Mouse (Mus musculus) lung, embryonic 14.5 days (tissue): Measurements from ENCODE around the gene Mlxipl. TPM values are rescaled to one million over a fixed set of nuclear protein-coding genes. Genes with fewer than 3 reads are reported as not detected.

ENCODE experiments used
- ATAC-seq: fragments of 200-750 bp; cut with Nextera tagmentation; 2 replicates; pipeline ENCODE4 v1.8.0; 2017; ENCODE audit warnings: mild to moderate bottlenecking, moderate TSS enrichment, moderate library complexity; ENCODE audit not compliant: insufficient read depth
- DNase-seq: peaks from one replicate; pipeline ENCODE4 v3.0.0-alpha.2; 2015
- H3K27ac ChIP-seq: fragments of 300-500 bp; sonication (generic); 2 replicates; pipeline ENCODE4 v1.5.1; 2014; ENCODE audit warnings: low read depth, mild to moderate bottlenecking, moderate library complexity
- H3K27me3 ChIP-seq: fragments of 300-500 bp; sonication (generic); 2 replicates; pipeline ENCODE4 v1.6.1; 2014; ENCODE audit warnings: low read length, control low read depth; ENCODE audit not compliant: insufficient read depth
- H3K36me3 ChIP-seq: fragments of 300-500 bp; sonication (generic); 2 replicates; pipeline ENCODE4 v1.6.1; 2014; ENCODE audit warnings: control low read depth; ENCODE audit not compliant: insufficient read depth
- H3K4me1 ChIP-seq: fragments of 300-500 bp; sonication (generic); 2 replicates; pipeline ENCODE4 v1.6.1; 2014; ENCODE audit warnings: antibody characterized with exemption, control low read depth; ENCODE audit not compliant: insufficient read depth
- H3K4me2 ChIP-seq: fragments of 300-500 bp; sonication (generic); 2 replicates; pipeline ENCODE4 v1.6.1; 2014; ENCODE audit warnings: mild to moderate bottlenecking
- H3K4me3 ChIP-seq: fragments of 300-500 bp; sonication (generic); 2 replicates; pipeline ENCODE4 v1.5.1; 2014; ENCODE audit warnings: low read depth, low read length
- H3K9ac ChIP-seq: fragments of 300-500 bp; sonication (generic); 2 replicates; pipeline ENCODE4 v1.6.1; 2014
- H3K9me3 ChIP-seq: fragments of 300-500 bp; sonication (generic); 2 replicates; pipeline ENCODE4 v1.6.1; 2016; ENCODE audit warnings: low read depth, low read length, control low read depth
- CTCF ChIP-seq: IDR thresholded peaks from 2 replicates; pipeline ENCODE4 v1.5.1; 2016; ENCODE audit warnings: antibody characterized with exemption, low read depth
- WGBS: fragments of 180-500 bp; shearing (Covaris S2); extraction: QIAGEN DNeasy Blood & Tissue Kit; methylation state at CpG from one replicate; pipeline ENCODE4 v1.1.7; 2014; 5-methylcytosine and 5-hydroxymethylcytosine counted together
- polyA plus RNA-seq: library from polyadenylated mRNA; unstranded; fragments of >200 nt; fragmentation: Nextera tagmentation; extraction: Ambion mirVana; gene quantifications from 2 replicates; pipeline ENCODE4 v1.2.1, GENCODE M21; 2014

The Mlxipl gene
- polyA plus RNA-seq, 1 experiment from 2014 or later: 2.1 TPM

DNA sequence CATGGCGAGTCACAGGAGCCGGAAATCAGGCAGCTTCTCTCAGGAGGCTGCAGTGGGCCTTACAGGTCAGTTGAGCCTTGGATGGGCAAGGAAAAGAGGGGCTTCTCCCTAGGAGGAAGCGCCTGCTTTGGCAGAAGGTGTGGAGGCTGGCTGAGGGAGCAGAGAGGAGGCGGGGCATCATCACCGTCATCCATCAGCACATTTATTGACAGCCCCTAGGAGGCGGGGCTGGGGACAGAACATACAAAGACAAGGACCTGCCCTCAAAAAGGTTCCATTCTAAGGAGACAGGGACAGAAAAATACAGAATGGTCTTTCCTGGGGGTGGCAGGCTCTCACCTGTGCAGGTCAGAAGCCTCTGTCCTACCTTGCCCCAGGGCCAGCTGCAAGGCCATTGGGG is 17.0 kb upstream of the Mlxipl start:
- no peak for ATAC-seq
- Histone ChIP-seq H3K4me3 (no peak overlapping the region), H3K9ac (no peak overlapping the region), H3K4me2 (no peak overlapping the region), H3K27me3 (no peaks in the 10 kb centered on the region), H3K27ac (no peak overlapping the region), H3K36me3 (peaks cover 4% of the 10 kb centered on the region; the same call in 1 of the 2 replicates), H3K4me1 (peaks cover 4% of the 10 kb centered on the region; the same call in 1 of the 2 replicates), H3K9me3 (no peaks in the 10 kb centered on the region)
- 64% methylated on average over 6 of the region's 6 CpGs for WGBS
- DNase-seq: no peak
- TF ChIP-seq CTCF: no peak

DNA sequence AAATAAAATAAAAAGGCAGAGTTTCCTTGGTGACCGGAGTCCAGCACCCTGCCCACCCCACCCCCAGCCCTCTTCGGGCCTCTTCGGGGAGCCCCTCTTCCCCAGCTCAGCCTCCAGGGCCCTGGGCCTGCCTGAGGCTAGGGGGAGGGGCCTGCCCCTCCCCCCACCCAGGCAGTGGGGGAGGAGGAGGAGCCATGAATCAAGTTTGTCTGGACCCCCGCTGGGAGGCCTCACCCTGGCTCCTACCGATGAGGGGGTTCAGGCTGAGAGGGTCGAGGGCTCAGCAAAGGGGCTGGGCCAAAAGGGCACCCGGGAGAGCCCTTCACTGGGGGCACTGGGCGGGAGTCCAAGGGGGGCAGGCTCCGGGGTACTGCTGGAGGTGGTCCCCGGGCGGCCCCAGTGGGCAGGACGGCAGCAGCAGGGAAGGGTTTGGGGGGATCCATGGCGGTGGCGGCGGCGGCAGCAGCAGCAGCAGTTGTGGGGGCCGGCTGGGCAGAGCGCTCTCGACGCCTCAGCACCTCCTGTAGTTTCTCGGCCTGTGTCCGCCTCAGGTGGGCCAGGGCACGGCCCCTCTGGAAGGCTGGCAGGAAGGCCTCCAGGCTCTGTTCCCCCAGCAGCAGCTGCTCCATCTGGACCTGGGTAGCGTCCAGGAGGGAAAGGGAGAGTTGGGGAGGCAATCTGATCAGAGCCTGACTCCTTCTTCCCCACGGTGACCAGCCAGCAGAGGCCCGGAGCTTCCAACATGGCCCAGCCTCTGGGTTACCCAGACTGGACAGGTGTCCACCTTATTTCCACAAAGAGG is 16.1 kb upstream of the Mlxipl start:
- WGBS: 22% methylated on average over 26 of the region's 26 CpGs
- peak overlapping the region; percentile 32 for H3K9ac ChIP-seq
- H3K36me3 ChIP-seq: peaks cover 4% of the 10 kb centered on the region; the same call in 1 of the 2 replicates
- no peaks in the 10 kb centered on the region for H3K27me3 ChIP-seq
- no peak overlapping the region for H3K27ac ChIP-seq
- H3K4me3 ChIP-seq: no peak overlapping the region
- H3K4me1 ChIP-seq: peaks cover 4% of the 10 kb centered on the region; the same call in 1 of the 2 replicates
- ATAC-seq: no peak
- TF ChIP-seq CTCF: no peak
- no peak for DNase-seq
- H3K9me3 ChIP-seq: no peaks in the 10 kb centered on the region
- peak overlapping the region; percentile 26; the same call in 1 of the 2 replicates for H3K4me2 ChIP-seq

DNA sequence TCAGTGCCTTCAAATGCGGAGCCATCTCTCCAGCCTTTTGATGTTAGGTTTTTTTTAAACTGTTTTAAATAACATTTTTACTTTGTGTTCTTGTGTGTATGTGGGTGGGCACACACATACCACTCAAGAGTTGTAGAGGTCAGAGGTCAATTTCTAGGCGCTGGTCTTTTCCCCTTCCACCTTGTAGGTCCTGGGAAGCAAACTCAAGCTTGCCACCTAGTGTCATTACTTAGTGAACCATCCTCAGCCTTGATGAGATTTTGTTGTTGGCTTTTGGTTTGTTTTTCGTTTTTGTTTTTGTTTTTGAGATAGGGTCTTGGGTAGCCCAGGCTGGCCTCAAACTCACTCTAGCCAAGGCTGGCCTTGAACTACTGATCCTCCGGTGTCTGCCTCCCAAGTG is 14.0 kb upstream of the Mlxipl start:
- 62% methylated on average over 4 of the region's 4 CpGs for WGBS
- ATAC-seq: no peak

DNA sequence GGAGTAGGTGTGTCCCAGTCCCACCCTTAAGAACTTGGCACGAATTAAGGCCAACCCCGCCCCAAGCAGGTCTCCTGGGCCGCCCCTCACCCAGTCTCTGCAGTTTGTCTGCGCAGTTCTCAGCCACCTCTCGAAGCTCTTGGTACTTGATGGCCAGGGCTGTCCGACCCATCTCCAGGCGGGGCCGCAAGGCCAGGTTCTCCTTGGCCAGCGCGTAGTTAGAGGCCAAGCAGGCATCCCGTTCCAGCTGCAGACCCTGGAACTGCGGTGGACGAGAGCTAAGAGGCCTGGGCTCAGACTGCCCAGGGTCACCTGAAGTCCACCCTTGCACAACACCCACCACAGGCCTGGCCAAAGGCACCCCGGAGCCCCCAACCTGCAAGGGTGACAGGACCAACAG is 13.3 kb upstream of the Mlxipl start:
- Histone ChIP-seq H3K27ac (no peak overlapping the region), H3K9ac (0 out of 2 replicates have a peak overlapping the region, but pooled peaks have one; percentile 10), H3K36me3 (peaks cover 4% of the 10 kb centered on the region; the same call in 1 of the 2 replicates), H3K4me3 (no peak overlapping the region), H3K4me1 (peaks cover 4% of the 10 kb centered on the region; the same call in 1 of the 2 replicates), H3K9me3 (no peaks in the 10 kb centered on the region), H3K27me3 (no peaks in the 10 kb centered on the region), H3K4me2 (peak overlapping the region; percentile 79; the same call in 1 of the 2 replicates)
- ATAC-seq (no peak), DNase-seq (no peak)
- TF ChIP-seq CTCF: no peak
- WGBS: 84% methylated on average over 14 of the region's 14 CpGs

More for the DNA sequence above, 14.0 kb upstream of the Mlxipl start:
- Histone ChIP-seq H3K27ac (no peak overlapping the region), H3K9ac (no peak overlapping the region), H3K9me3 (no peaks in the 10 kb centered on the region), H3K4me1 (peaks cover 4% of the 10 kb centered on the region; the same call in 1 of the 2 replicates), H3K36me3 (peaks cover 4% of the 10 kb centered on the region; the same call in 1 of the 2 replicates), H3K27me3 (no peaks in the 10 kb centered on the region), H3K4me3 (no peak overlapping the region), H3K4me2 (no peak overlapping the region)
- no peak for DNase-seq
- TF ChIP-seq CTCF: peak; percentile 15; the same call in 1 of the 2 replicates

DNA sequence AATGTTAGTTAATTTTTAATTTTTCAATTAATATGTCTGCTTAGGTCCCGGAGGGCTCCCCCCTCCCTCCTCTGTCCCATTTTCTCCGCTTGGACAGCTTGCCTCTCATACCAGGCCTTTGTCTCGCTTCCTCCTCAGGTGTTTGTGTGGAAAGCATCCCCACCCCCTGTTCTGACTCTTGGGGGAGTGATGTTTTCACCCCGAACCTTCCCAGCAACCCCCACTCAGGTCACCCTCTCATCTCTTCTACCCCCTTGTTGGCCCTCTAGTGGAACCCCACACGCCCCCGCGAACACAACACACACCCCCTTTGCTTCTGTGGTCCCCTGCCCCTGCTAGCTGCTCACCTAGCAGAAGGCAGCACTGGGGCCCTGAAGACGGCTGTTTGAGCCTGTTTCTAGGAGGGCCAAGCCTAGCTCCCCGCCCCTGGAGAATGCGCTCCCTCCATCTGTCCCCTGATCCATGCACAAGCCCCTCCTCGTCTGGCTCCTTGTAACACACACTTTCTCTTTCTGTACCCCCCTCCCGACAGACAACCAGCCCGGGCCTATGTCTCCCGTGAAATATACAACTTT is 12.7 kb upstream of the Mlxipl start:
- Histone ChIP-seq H3K4me2 (peak overlapping the region; percentile 79), H3K4me1 (peaks cover 4% of the 10 kb centered on the region; the same call in 1 of the 2 replicates), H3K9me3 (no peaks in the 10 kb centered on the region), H3K9ac (peak overlapping the region; percentile 93), H3K36me3 (peaks cover 4% of the 10 kb centered on the region; the same call in 1 of the 2 replicates), H3K4me3 (peak overlapping the region; percentile 90), H3K27ac (peak overlapping the region; percentile 78), H3K27me3 (no peaks in the 10 kb centered on the region)
- ATAC-seq: peak; percentile 45; the same call in 1 of the 2 replicates
- TF ChIP-seq CTCF: no peak
- peak; percentile 67 for DNase-seq
- WGBS: 15% methylated on average over 14 of the region's 14 CpGs

DNA sequence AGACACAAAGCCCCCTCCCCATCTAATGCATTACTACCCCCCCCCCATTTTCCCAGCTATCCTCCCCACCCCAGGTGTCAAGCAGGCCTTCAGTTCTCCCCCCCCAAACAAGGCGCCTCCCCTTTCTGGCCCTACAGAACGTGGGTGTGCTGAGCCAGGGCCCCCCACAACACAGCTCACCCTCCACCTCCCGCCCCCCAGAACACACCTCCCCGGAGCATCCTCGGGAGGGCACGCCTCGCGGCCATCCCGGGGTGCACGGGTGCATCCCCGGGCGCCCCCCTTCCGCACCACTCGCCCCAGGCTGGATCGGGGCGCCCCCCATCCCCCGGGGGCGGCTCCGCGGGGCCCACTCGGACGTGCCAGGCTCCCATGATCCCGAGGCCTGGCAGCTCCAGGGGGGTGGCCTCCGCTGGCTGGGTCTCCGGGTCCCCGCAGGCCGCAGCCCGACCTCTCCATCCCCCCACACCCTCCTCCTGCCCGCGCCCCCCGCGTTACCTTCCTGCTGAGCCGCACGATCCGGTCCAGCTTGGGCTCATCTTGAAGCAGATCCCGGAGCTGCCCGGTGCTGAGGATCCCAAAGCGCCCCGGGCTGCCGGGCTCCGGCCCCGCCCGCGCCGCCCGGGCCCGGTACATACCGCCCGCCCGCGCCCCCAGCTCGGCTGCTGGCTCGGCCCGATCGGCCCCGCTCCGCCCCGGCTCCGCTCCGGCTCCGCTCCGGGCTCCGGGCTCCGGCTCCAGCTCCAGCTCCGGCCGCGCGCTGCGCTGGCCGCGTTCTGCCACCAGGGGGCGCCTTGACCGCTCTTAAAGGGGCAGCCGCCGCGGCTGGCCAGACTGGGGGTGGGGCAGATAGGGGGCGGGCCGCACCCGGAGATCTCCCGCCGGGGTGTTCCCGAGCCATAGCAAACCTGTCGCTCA is 11.9 kb upstream of the Mlxipl start, which contains the start of gene Vps37d:
Gene Vps37d (minus strand): TSS at position 703 of the 918 bp plus-strand sequence.
- peak; percentile 70 for TF ChIP-seq CTCF
- Histone ChIP-seq H3K4me2 (peak within 1 kb of the TSS; percentile 79), H3K9ac (peak within 1 kb of the TSS; percentile 93), H3K9me3 (no peaks in the 10 kb centered on the region), H3K27me3 (no peaks in the 10 kb centered on the region), H3K36me3 (no peaks in the 10 kb centered on the region), H3K4me3 (peak within 1 kb of the TSS; percentile 90), H3K27ac (peak within 1 kb of the TSS; percentile 78), H3K4me1 (peaks cover 4% of the 10 kb centered on the region; the same call in 1 of the 2 replicates)
- peak; percentile 98 for DNase-seq
- 1% methylated on average over 80 of the region's 83 CpGs for WGBS
- peak; percentile 81 for ATAC-seq
